Mouse (Mus musculus) small intestine, adult 2 months (tissue): Measurements from ENCODE around the gene Agap1. TPM values are rescaled to one million over a fixed set of nuclear protein-coding genes. Genes with fewer than 3 reads are reported as not detected.

Source experiments
- H3K27ac ChIP-seq: fragments of 200-500 bp; 2 replicates; pipeline ENCODE4 v1.5.1; 2012; ENCODE audit warnings: low read depth, low read length, control low read depth, inconsistent platforms; ENCODE audit not compliant: insufficient read depth
- H3K27me3 ChIP-seq: fragments of 200-500 bp; 2 replicates; pipeline ENCODE4 v1.6.1; 2012; ENCODE audit warnings: mild to moderate bottlenecking, moderate library complexity, low read length, inconsistent platforms; ENCODE audit not compliant: control insufficient read depth, insufficient read depth
- H3K36me3 ChIP-seq: fragments of 200-500 bp; 2 replicates; pipeline ENCODE4 v1.6.1; 2012; ENCODE audit warnings: mild to moderate bottlenecking, low read length, control low read depth, inconsistent platforms; ENCODE audit not compliant: control insufficient read depth, insufficient read depth
- H3K4me1 ChIP-seq: fragments of 200-500 bp; 2 replicates; pipeline ENCODE4 v1.6.1; 2012; ENCODE audit warnings: low read length, inconsistent platforms, mixed read lengths; ENCODE audit not compliant: control insufficient read depth, insufficient read depth, insufficient read length
- H3K4me3 ChIP-seq: fragments of 200-500 bp; 2 replicates; pipeline ENCODE4 v1.5.1; 2012; ENCODE audit warnings: low read depth, mild to moderate bottlenecking, control low read depth, inconsistent platforms, low read length, moderate library complexity
- CTCF ChIP-seq: fragments of 200-500 bp; IDR thresholded peaks from 2 replicates; pipeline ENCODE4 v1.5.1; 2012; ENCODE audit warnings: low read depth, mild to moderate bottlenecking, control low read depth, inconsistent platforms, low read length, moderate library complexity, mixed read lengths; ENCODE audit not compliant: insufficient replicate concordance, insufficient read length; ENCODE audit errors: extremely low read depth
- POLR2A ChIP-seq: fragments of 200-500 bp; IDR thresholded peaks from 2 replicates; pipeline ENCODE4 v1.6.1; 2012; ENCODE audit warnings: low read depth, mild to moderate bottlenecking, control low read depth, inconsistent platforms, low read length, moderate library complexity
- WGBS: fragments of 180-500 bp; shearing (Covaris S2); methylation state at CpG from one replicate; pipeline ENCODE4 v1.1.7; 2018; 5-methylcytosine and 5-hydroxymethylcytosine counted together
- polyA plus RNA-seq: library from polyadenylated mRNA; depleted of rRNA; stranded (reverse); fragments of >200 nt; gene quantifications from 2 replicates; pipeline ENCODE4 v1.2.3, GENCODE M21; 2012

Gene Agap1
- polyA plus RNA-seq, 1 experiment = 27.8 TPM

- H3K27ac ChIP-seq = no peak overlapping the region
- no peaks in the 10 kb centered on the region for H3K4me1 ChIP-seq
- H3K4me3 ChIP-seq = no peak overlapping the region
- WGBS = 88% methylated on average over 11 of the region's 11 CpGs
- TF ChIP-seq CTCF (no peak), POLR2A (no peak)
- H3K27me3 ChIP-seq = no peaks in the 10 kb centered on the region
- no peaks in the 10 kb centered on the region for H3K36me3 ChIP-seq
Measured at GRCm38 (mm10) chr1:89751344-89751743, 296.7 kb downstream of the Agap1 start.

- Histone ChIP-seq H3K4me1 (no peaks in the 10 kb centered on the region), H3K27ac (no peak overlapping the region), H3K36me3 (no peaks in the 10 kb centered on the region), H3K4me3 (no peak overlapping the region), H3K27me3 (no peaks in the 10 kb centered on the region)
- peak; percentile 26; the same call in 1 of the 2 replicates for TF ChIP-seq CTCF
- TF ChIP-seq POLR2A = no peak
- 97% methylated on average over 3 of the region's 3 CpGs for WGBS
Measured at GRCm38 (mm10) chr1:89752659-89753058, 298.1 kb downstream of the Agap1 start.

GRCm38 (mm10) chr1:89755358-89755757 lies 300.8 kb downstream of the Agap1 start:
- TF ChIP-seq CTCF = no peak
- TF ChIP-seq POLR2A = no peak
- no peaks in the 10 kb centered on the region for H3K27me3 ChIP-seq
- 76% methylated on average over 12 of the region's 12 CpGs for WGBS
- H3K36me3 ChIP-seq = no peaks in the 10 kb centered on the region
- no peak overlapping the region for H3K4me3 ChIP-seq
- no peak overlapping the region for H3K27ac ChIP-seq
- no peaks in the 10 kb centered on the region for H3K4me1 ChIP-seq

DNA sequence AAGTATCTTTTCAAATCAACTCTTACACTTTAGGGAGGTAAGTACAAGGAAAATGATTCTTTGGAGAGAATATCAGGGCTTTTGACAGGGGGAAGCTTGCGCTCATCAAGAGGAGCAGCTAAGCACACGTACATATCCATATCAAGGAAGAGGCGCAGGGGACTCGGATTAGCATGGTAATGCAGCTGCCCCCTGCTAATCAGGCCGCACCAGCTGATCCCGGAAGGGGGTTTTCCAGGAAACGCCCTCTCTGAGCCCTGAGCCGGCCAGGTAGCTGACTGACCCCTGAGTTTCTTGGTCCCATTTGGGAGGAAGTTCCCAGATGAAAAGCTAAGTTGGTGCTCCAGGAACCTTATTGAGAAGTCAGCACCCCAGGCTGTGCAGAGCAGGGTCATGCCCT lies 301.8 kb downstream of the Agap1 start:
- H3K36me3 ChIP-seq = no peaks in the 10 kb centered on the region
- H3K27ac ChIP-seq = no peak overlapping the region
- no peaks in the 10 kb centered on the region for H3K4me1 ChIP-seq
- H3K4me3 ChIP-seq = no peak overlapping the region
- 91% methylated on average over 8 of the region's 8 CpGs for WGBS
- H3K27me3 ChIP-seq = no peaks in the 10 kb centered on the region
- TF ChIP-seq CTCF = no peak
- TF ChIP-seq POLR2A = no peak

DNA sequence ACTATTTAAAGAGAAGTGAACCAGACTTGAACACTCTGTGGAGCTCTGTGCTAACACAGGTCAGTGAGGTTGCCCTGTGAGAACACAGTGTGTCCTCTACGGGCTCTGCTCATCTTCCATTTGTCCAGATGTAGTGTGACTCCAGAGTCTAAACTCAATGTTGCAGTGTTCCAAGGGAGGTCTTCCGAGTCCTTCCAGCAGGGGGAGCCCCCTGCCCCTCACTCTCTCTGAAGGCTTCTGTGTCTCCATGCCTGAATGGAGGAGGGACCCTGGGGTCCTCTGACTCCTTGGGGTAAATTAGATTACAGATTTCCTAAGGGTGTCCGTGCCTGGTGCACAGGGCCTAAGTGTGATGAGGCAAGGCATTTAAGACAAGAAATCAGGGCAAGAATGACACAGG lies 302.9 kb downstream of the Agap1 start:
- 57% methylated on average over 3 of the region's 3 CpGs for WGBS
- Histone ChIP-seq H3K27ac (no peak overlapping the region), H3K36me3 (no peaks in the 10 kb centered on the region), H3K4me3 (no peak overlapping the region), H3K27me3 (no peaks in the 10 kb centered on the region), H3K4me1 (no peaks in the 10 kb centered on the region)
- TF ChIP-seq POLR2A (no peak), CTCF (peak; percentile 43; the same call in 1 of the 2 replicates)

DNA sequence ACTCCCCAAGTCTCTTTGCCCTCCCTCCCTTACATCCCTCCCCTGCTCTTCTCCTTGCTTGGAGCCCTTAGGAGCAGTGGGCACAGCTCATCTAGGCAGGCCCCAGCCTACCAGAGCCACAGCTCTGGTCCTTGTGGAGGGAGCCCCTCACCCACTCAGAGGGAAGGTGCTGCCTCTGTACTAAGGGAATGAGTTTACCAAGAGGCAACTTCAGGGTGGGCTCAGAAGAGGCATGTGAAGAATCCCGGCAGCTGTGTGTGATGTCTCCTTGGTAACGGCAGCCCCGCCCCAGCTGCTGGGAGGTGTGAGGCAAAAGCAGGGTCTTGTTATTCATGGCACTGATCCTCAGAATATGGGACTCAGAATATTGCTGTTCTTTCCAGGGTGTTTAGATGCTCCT lies 309.3 kb downstream of the Agap1 start:
- 72% methylated on average over 3 of the region's 3 CpGs for WGBS
- Histone ChIP-seq H3K36me3 (peaks cover 3% of the 10 kb centered on the region; the same call in 1 of the 2 replicates), H3K27me3 (no peaks in the 10 kb centered on the region), H3K27ac (no peak overlapping the region), H3K4me3 (no peak overlapping the region), H3K4me1 (no peaks in the 10 kb centered on the region)
- TF ChIP-seq POLR2A (no peak), CTCF (no peak)

- Histone ChIP-seq H3K27me3 (no peaks in the 10 kb centered on the region), H3K27ac (no peak overlapping the region), H3K36me3 (peaks cover 5% of the 10 kb centered on the region; the same call in 1 of the 2 replicates), H3K4me1 (no peaks in the 10 kb centered on the region), H3K4me3 (no peak overlapping the region)
- WGBS = 79% methylated on average over 8 of the region's 8 CpGs
- TF ChIP-seq POLR2A (no peak), CTCF (no peak)
Measured at GRCm38 (mm10) chr1:89766891-89767290, 312.3 kb downstream of the Agap1 start.

DNA sequence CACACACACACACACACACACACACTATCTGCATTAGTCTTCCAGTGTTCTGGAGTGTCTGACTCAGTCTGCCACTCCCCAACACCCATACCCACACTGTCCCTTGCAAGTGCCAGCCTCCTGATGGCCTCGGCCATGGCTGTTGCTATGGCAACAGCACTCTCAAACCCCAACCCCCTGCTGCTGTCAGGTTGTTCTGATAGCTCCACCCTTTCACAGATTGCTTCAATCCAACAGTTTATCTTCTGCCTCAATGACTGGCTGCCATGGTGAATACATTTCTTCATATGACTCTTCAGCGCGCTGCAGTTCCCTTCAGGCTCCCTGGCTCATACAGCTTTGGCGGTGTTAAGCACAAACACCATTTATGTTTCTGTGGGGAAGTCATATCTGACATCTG lies 315.0 kb downstream of the Agap1 start:
- 91% methylated on average over 4 of the region's 4 CpGs for WGBS
- Histone ChIP-seq H3K36me3 (peaks cover 5% of the 10 kb centered on the region; the same call in 1 of the 2 replicates), H3K4me3 (no peak overlapping the region), H3K27me3 (no peaks in the 10 kb centered on the region), H3K27ac (no peak overlapping the region), H3K4me1 (no peaks in the 10 kb centered on the region)
- no peak for TF ChIP-seq POLR2A
